Mouse (Mus musculus): ENCODE measurements at regions not wholly inside any gene's neighbourhood (a gene's known extent, or its start where the extent isn't known, plus 50 kb on each side); places are given as distances from the start of the nearest gene placed in this dataset.

DNA sequence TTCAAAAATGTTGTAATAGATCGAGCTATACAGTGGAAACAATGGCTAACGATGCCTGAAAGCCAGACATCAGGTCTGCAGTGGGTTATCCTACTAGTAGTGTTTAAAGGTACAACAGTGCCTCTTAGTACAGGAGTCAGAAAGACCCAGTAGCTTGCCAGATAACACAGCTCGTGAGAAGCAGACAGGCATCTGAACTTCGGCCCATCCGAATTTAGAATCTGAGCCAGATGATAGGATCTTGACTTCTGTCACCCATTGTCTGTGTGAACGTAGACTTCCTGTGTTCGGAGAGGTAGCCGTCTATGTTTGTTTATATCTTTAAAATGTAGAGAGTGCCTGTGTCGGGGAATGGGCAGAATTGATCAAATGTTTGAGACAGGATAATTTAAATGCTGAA is 120.5 kb upstream of the Adgrl2 start:
- TF ChIP-seq POLR2A (IDR thresholded peaks at IDR 0.05; ENCODE audit: extremely low read depth, insufficient read depth, low read length) (no peak), CTCF (IDR thresholded peaks at IDR 0.05; ENCODE audit: low read depth, low read length) (no peak)
